ENCODE assay signal across 15 mouse cellular contexts in genomic region chr2:24719645-24720379, GRCm38 (mm10). TPM values are rescaled to one million over a fixed set of nuclear protein-coding genes. Genes with fewer than 3 reads are reported as not detected.
DNase-seq lines count a peak whose midpoint lies in the region; ATAC-seq and TF ChIP-seq lines count a peak whose summit lies in the region.
"Had no signal": no experiment of that assay in that cellular context is flagged by ENCODE, and none has a peak within 500 bp of the region (broad histone marks: within the 10 kb centered on the region; RNA-seq: fewer than 3 reads in every experiment).

No protein-coding gene starts in this region.

- peaks cover 4% of the 10 kb centered on the region for H3K4me1 ChIP-seq in thymus, adult 2 months (replicated peaks; ENCODE audit: control insufficient read depth, insufficient read depth, low read length)
- H3K4me1 ChIP-seq in forebrain, embryonic 11.5 days (replicated peaks; ENCODE audit: control insufficient read depth, insufficient read depth, low read length): no peaks in the 10 kb centered on the region
- H3K4me1 ChIP-seq: liver, embryonic 13.5 days had no signal

- ATAC-seq in forebrain, embryonic 11.5 days (replicated peaks; ENCODE audit: low FRiP score): no peak

- TF ChIP-seq POLR2A in thymus, adult 2 months (IDR thresholded peaks at IDR 0.05; ENCODE audit: control insufficient read depth, extremely low read depth, insufficient read depth, low read length, poor library complexity): no peak

- H3K4me2 ChIP-seq in forebrain, embryonic 11.5 days (ENCODE audit: low read depth, low read length, severe bottlenecking): no peak overlapping the region
- H3K4me2 ChIP-seq: heart, embryonic 13.5 days; liver, embryonic 13.5 days had no signal

- WGBS in thymus, adult 2 months: 93% methylated on average over 14 of the region's 14 CpGs
- 54% methylated on average over 14 of the region's 14 CpGs for WGBS in large intestine, adult 2 months
- WGBS in forebrain, embryonic 11.5 days: 95% methylated on average over 14 of the region's 14 CpGs

- TF ChIP-seq CTCF in thymus, adult 2 months (IDR thresholded peaks at IDR 0.05; ENCODE audit: borderline replicate concordance, control insufficient read depth, extremely low read depth, insufficient read depth, low read length, poor library complexity): no peak

- H3K27me3 ChIP-seq in thymus, adult 2 months (ENCODE audit: control insufficient read depth, insufficient read depth, low read length): no peaks in the 10 kb centered on the region
- H3K27me3 ChIP-seq in forebrain, embryonic 11.5 days (ENCODE audit: control insufficient read depth, insufficient read depth, low read length): no peaks in the 10 kb centered on the region
- H3K27me3 ChIP-seq: heart, embryonic 13.5 days; liver, embryonic 13.5 days had no signal

- peak; percentile 18 for DNase-seq in thymus, postnatal 14 days
- no peak for DNase-seq in thymus, adult 2 months
- peak; percentile 47 for DNase-seq in large intestine, adult 2 months (ENCODE audit: low read depth, low spot score)
- peak; percentile 45 for DNase-seq in lung, postnatal 25 days (ENCODE audit: low spot score)
- no peak for DNase-seq in forebrain, embryonic 11.5 days (ENCODE audit: low spot score)
- DNase-seq in adrenal gland, adult (ENCODE audit: inconsistent age in 2 of 2, low spot score in 1 of 2): no peak
- no peak for DNase-seq in right cerebral cortex, adult 18-20 months
- DNase-seq: adrenal gland, postnatal 14 days; cerebellum, adult 9-11 months; embryo, embryonic 11 days; kidney, adult 18-20 months; kidney, postnatal 25 days; liver, embryonic 13.5 days had no signal

- H3K4me3 ChIP-seq in thymus, adult 2 months (ENCODE audit: control insufficient read depth, insufficient read depth, low read length): no peak overlapping the region
- H3K4me3 ChIP-seq in forebrain, embryonic 11.5 days (ENCODE audit: low read depth, low read length): no peak overlapping the region
- H3K4me3 ChIP-seq: heart, embryonic 13.5 days; liver, embryonic 13.5 days; myocyte had no signal

- H3K27ac ChIP-seq in thymus, adult 2 months (ENCODE audit: control insufficient read depth, insufficient read depth, low read length): no peak overlapping the region
- no peak overlapping the region for H3K27ac ChIP-seq in forebrain, embryonic 11.5 days (ENCODE audit: low read depth, low read length)
- H3K27ac ChIP-seq: heart, embryonic 13.5 days; liver, embryonic 13.5 days had no signal

- no peak overlapping the region for H3K9ac ChIP-seq in forebrain, embryonic 11.5 days (ENCODE audit: low read length)
- H3K9ac ChIP-seq: heart, embryonic 13.5 days; liver, embryonic 13.5 days had no signal

- H3K36me3 ChIP-seq in thymus, adult 2 months (ENCODE audit: control insufficient read depth, insufficient read depth, low read length): no peaks in the 10 kb centered on the region
- no peaks in the 10 kb centered on the region for H3K36me3 ChIP-seq in forebrain, embryonic 11.5 days (ENCODE audit: control insufficient read depth, insufficient read depth, low read length)
- H3K36me3 ChIP-seq: heart, embryonic 13.5 days; liver, embryonic 13.5 days had no signal

- H3K9me3 ChIP-seq in forebrain, embryonic 11.5 days (ENCODE audit: control insufficient read depth, low read length): no peaks in the 10 kb centered on the region
- H3K9me3 ChIP-seq: heart, embryonic 13.5 days; liver, embryonic 13.5 days had no signal

RNA-seq across cellular contexts. Expression of gene Cacna1b, which starts 43.1 kb away (rescaled TPM):
- polyA plus RNA-seq in thymus, adult 2 months (2012; rRNA removed): 12.5 and 13.1 TPM in 2 replicates
- polyA plus RNA-seq in large intestine, adult 2 months (2012; rRNA removed): 2.1 and 4.2 TPM in 2 replicates
- 1.6 and 1.8 TPM in 2 replicates for polyA plus RNA-seq in forebrain, embryonic 11.5 days (2014; fragmentation: Nextera tagmentation; extraction: Ambion mirVana)

Comparison
In these comparisons a context has a peak if more than half of its experiments do, and no peak if none do; other contexts are left out.
1. DNase-seq: peak in thymus, postnatal 14 days (single experiment), large intestine, adult 2 months (single experiment) and lung, postnatal 25 days (single experiment); none in thymus, adult 2 months (single experiment), forebrain, embryonic 11.5 days (single experiment), adrenal gland, adult (0 of 2) and right cerebral cortex, adult 18-20 months (single experiment).